In the genomic region with DNA sequence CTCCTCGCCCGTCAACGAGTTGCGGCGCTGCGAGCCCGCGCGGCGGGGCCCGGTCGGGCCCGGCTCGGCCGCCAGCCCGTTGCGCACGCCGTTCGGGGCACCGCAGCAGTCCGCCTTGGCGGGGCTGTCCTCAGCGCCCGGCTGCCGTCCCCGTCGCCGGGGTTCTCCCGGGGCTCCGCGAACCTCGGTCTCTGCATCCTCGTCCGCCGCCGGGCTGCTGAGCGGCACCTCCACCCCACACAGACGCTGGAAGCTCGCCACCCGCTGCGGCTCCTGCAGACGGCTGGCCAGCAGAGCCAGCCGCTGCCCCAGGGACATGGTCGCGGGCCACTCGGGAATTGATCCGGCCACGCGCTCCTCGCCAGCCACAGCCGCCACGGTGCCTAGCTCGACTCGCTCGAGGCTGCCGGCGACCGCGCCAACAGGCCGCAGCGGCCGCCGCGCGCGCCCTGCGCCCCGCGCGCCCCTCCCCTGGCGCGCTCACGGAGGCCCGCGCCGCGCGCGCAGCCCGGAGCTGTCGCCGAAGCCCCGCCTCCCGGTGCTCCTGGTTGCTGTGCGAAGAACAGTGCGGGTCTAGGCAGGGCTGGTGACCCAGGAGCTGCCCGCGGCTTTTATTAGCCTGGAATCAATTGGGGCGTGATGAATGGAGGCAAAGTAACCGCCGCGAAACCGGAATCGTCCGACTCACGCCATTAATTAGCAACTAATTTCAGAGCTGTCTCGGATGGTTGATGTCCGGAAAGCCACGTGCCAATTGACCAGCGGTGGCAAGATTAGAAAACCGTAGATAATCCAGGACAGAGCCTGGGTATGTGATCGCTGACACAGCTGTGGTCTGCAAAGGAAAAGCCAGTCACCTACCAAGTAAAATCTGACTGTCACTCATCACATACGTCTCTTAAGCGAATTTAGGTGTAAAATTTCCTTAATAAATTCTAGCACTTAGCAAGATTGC, we compare ENCODE assay signal across 8 mouse cellular contexts. TPM values are rescaled to one million over a fixed set of nuclear protein-coding genes. Genes with fewer than 3 reads are reported as not detected.
A peak's percentile ranks its signal among the peaks of the same experiment; 100 is the strongest.
DNase-seq lines count a peak whose midpoint lies in the region; ATAC-seq and TF ChIP-seq lines count a peak whose summit lies in the region.

Sgpp1 (minus strand) TSS at position 484 of the 955 bp plus-strand sequence.

- TF ChIP-seq POLR2A in MEL (IDR thresholded peaks at IDR 0.05; ENCODE audit: control insufficient read depth in 1 of 2, insufficient read depth in 1 of 2, low read depth in 1 of 2, low read length in 2 of 2, poor library complexity in 1 of 2) = peak; percentile 80 to 94
- TF ChIP-seq POLR2A in olfactory bulb, adult 2 months (IDR thresholded peaks at IDR 0.05; ENCODE audit: insufficient read depth, low read depth, low read length) = peak; percentile 88

- H3K27me3 ChIP-seq in MEL (ENCODE audit: control insufficient read depth in 1 of 2, insufficient read depth in 2 of 2, low read length in 2 of 2) = no peaks in the 10 kb centered on the region
- no peaks in the 10 kb centered on the region for H3K27me3 ChIP-seq in lung, embryonic 14.5 days (ENCODE audit: insufficient read depth, low read length)

- H3K9me3 ChIP-seq in MEL (replicated peaks; ENCODE audit: insufficient read depth, low read length) = no peaks in the 10 kb centered on the region
- H3K9me3 ChIP-seq in lung, embryonic 14.5 days (ENCODE audit: low read depth, low read length) = no peaks in the 10 kb centered on the region

- WGBS in lung, embryonic 14.5 days = under 1% methylated on average over 105 of the region's 105 CpGs
- under 1% methylated on average over 102 of the region's 105 CpGs for WGBS in olfactory bulb, adult 2 months

- peak within 1 kb of the TSS; percentile 97 for H3K9ac ChIP-seq in MEL (ENCODE audit: control insufficient read depth, low read depth, low read length, poor library complexity, severe bottlenecking)
- peak within 1 kb of the TSS; percentile 75 for H3K9ac ChIP-seq in lung, embryonic 14.5 days

- peak in 1 of 2 experiments; percentile 29; a peak in 1 of 4 replicates for TF ChIP-seq EP300 in MEL (IDR thresholded peaks at IDR 0.05; ENCODE audit: low read depth in 1 of 2, low read length in 2 of 2)

- H3K4me3 ChIP-seq in MEL (ENCODE audit: control insufficient read depth in 1 of 2, insufficient read depth in 1 of 2, low read depth in 2 of 2, low read length in 2 of 2) = peak within 1 kb of the TSS; percentile 91 to 99
- peak within 1 kb of the TSS; percentile 60 for H3K4me3 ChIP-seq in lung, embryonic 14.5 days (ENCODE audit: low read depth, low read length)
- H3K4me3 ChIP-seq in olfactory bulb, adult 2 months (ENCODE audit: insufficient read depth, low read depth, low read length) = peak within 1 kb of the TSS; percentile 68

- peaks cover 40% of the 10 kb centered on the region for H3K79me2 ChIP-seq in MEL (ENCODE audit: control insufficient read depth, insufficient read depth, low read length, poor library complexity)

- TF ChIP-seq CTCF in MEL (IDR thresholded peaks at IDR 0.05 in 2 of 3, conservative IDR thresholded peaks at IDR 0.05 in 1 of 3; ENCODE audit: control insufficient read depth in 1 of 3, insufficient read depth in 1 of 3, low read depth in 2 of 3, low read length in 3 of 3, poor library complexity in 1 of 3, severe bottlenecking in 1 of 3) = no peak
- TF ChIP-seq CTCF in lung, embryonic 14.5 days (IDR thresholded peaks at IDR 0.05; ENCODE audit: low read depth) = no peak
- TF ChIP-seq CTCF in olfactory bulb, adult 2 months (IDR thresholded peaks at IDR 0.05; ENCODE audit: insufficient read depth, low read depth, low read length) = no peak

- peaks cover 0 to 24% of the 10 kb centered on the region in 2 experiments; a peak in 2 of 4 replicates for H3K36me3 ChIP-seq in MEL (ENCODE audit: control insufficient read depth in 1 of 2, insufficient read depth in 2 of 2, low read length in 2 of 2)
- H3K36me3 ChIP-seq in lung, embryonic 14.5 days (ENCODE audit: insufficient read depth) = no peaks in the 10 kb centered on the region

- peak; percentile 91 for ATAC-seq in frontal cortex, adult (ENCODE audit: low TSS enrichment)
- peak; percentile 76 to 82 for ATAC-seq in hematopoietic stem cell, adult 5-6 weeks (replicated peaks in 1 of 2; ENCODE audit: insufficient read depth in 1 of 2, low FRiP score in 2 of 2, low TSS enrichment in 1 of 2, low read depth in 1 of 2, poor library complexity in 2 of 2, severe bottlenecking in 2 of 2)
- peak; percentile 94 for ATAC-seq in lung, embryonic 14.5 days (ENCODE audit: insufficient read depth)

- H3K4me2 ChIP-seq in lung, embryonic 14.5 days = peak within 1 kb of the TSS; percentile 98

- peak; percentile 88 for DNase-seq in MEL (ENCODE audit: low read depth, low spot score)
- DNase-seq in cerebellum, adult 9-10 months = peak; percentile 85
- peak; percentile 47 to 71 for DNase-seq in layer of hippocampus, adult 8-10 months (ENCODE audit: low spot score in 2 of 2)
- DNase-seq in lung, embryonic 14.5 days = peak; percentile 94
- DNase-seq in thymus, adult 18-20 months = peak; percentile 75 to 78

- no peak for TF ChIP-seq RAD21 in MEL (IDR thresholded peaks at IDR 0.05; ENCODE audit: low read depth, low read length)

- peak within 1 kb of the TSS; percentile 60 for H3K27ac ChIP-seq in MEL (ENCODE audit: control insufficient read depth, low read depth, low read length)
- H3K27ac ChIP-seq in lung, embryonic 14.5 days (ENCODE audit: low read depth) = peak within 1 kb of the TSS; percentile 39; the same call in 1 of the 2 replicates
- peak within 1 kb of the TSS; percentile 33 for H3K27ac ChIP-seq in olfactory bulb, adult 2 months (ENCODE audit: insufficient read depth, low read depth, low read length)

- peaks cover 11 to 14% of the 10 kb centered on the region in 2 experiments; a peak in 3 of 4 replicates for H3K4me1 ChIP-seq in MEL (ENCODE audit: control insufficient read depth in 1 of 2, insufficient read depth in 2 of 2, low read length in 2 of 2)
- peaks cover 6% of the 10 kb centered on the region; the same call in 1 of the 2 replicates for H3K4me1 ChIP-seq in lung, embryonic 14.5 days (ENCODE audit: insufficient read depth)
- no peaks in the 10 kb centered on the region; the same call in 1 of the 2 replicates for H3K4me1 ChIP-seq in olfactory bulb, adult 2 months (ENCODE audit: control insufficient read depth, insufficient read depth, low read length)

TF ChIP-seq in MEL, 35 proteins besides CTCF, POLR2A, EP300 and RAD21 (continues in another document):
- peak; percentile 59; the same call in 1 of the 2 replicates for TF ChIP-seq ZMIZ1 (IDR thresholded peaks at IDR 0.05; ENCODE audit: low read depth, low read length)
- TF ChIP-seq SMC3 (IDR thresholded peaks at IDR 0.05; ENCODE audit: low read depth, low read length) = no peak
- peak; percentile 90 for TF ChIP-seq MAX (IDR thresholded peaks at IDR 0.05; ENCODE audit: low read length)
- TF ChIP-seq MYB (IDR thresholded peaks at IDR 0.05; ENCODE audit: low read depth, low read length) = no peak
- TF ChIP-seq ETS1 (IDR thresholded peaks at IDR 0.05; ENCODE audit: low read depth, low read length) = 0 out of 2 replicates have a peak, but pooled peaks have one; percentile 26
- TF ChIP-seq TCF12 (IDR thresholded peaks at IDR 0.05; ENCODE audit: low read depth, low read length) = no peak
- TF ChIP-seq TBP (IDR thresholded peaks at IDR 0.05; ENCODE audit: low read depth, low read length) = peak; percentile 60; the same call in 1 of the 2 replicates
- TF ChIP-seq MYC (IDR thresholded peaks at IDR 0.05; ENCODE audit: low read depth, low read length) = peak; percentile 85
- TF ChIP-seq POLR2AphosphoS5 (IDR thresholded peaks at IDR 0.05; ENCODE audit: borderline replicate concordance, low read depth, low read length) = no peak
- TF ChIP-seq RCOR1 (IDR thresholded peaks at IDR 0.05; ENCODE audit: low read depth, low read length) = peak; percentile 9; the same call in 1 of the 2 replicates
- no peak for TF ChIP-seq ZKSCAN1 (IDR thresholded peaks at IDR 0.05; ENCODE audit: low read depth, low read length)
- TF ChIP-seq UBTF (IDR thresholded peaks at IDR 0.05; ENCODE audit: borderline replicate concordance, insufficient read depth, low read depth, low read length) = no peak
- no peak; the same call in 1 of the 2 replicates for TF ChIP-seq MAZ (IDR thresholded peaks at IDR 0.05; ENCODE audit: low read depth, low read length)
- TF ChIP-seq JUND (IDR thresholded peaks at IDR 0.05; ENCODE audit: low read depth, low read length) = no peak
- TF ChIP-seq HCFC1 (IDR thresholded peaks at IDR 0.05; ENCODE audit: low read depth, low read length) = peak; percentile 40
- no peak for TF ChIP-seq ZNF384 (IDR thresholded peaks at IDR 0.05; ENCODE audit: low read depth, low read length)
- TF ChIP-seq USF1 (IDR thresholded peaks at IDR 0.05; ENCODE audit: low read depth, low read length) = peak; percentile 57; the same call in 1 of the 2 replicates
- TF ChIP-seq USF2 (IDR thresholded peaks at IDR 0.05; ENCODE audit: borderline replicate concordance in 1 of 2, insufficient read depth in 1 of 2, low read depth in 1 of 2, low read length in 2 of 2) = no peak
- no peak for TF ChIP-seq MAFK (IDR thresholded peaks at IDR 0.05; ENCODE audit: borderline replicate concordance, low read depth, low read length)
- peak; percentile 59; the same call in 1 of the 2 replicates for TF ChIP-seq NRF1 (IDR thresholded peaks at IDR 0.05; ENCODE audit: insufficient read depth, low read depth, low read length, poor library complexity, severe bottlenecking)
- TF ChIP-seq TAL1 (IDR thresholded peaks at IDR 0.05; ENCODE audit: low read length) = no peak
- peak; percentile 89 for TF ChIP-seq NELFE (IDR thresholded peaks at IDR 0.05; ENCODE audit: low read depth, low read length)
- no peak for TF ChIP-seq ELF1 (IDR thresholded peaks at IDR 0.05; ENCODE audit: low read depth, low read length)
- TF ChIP-seq POLR2AphosphoS2 (IDR thresholded peaks at IDR 0.05; ENCODE audit: low read length) = peak; percentile 37; the same call in 1 of the 2 replicates
- TF ChIP-seq MEF2A (IDR thresholded peaks at IDR 0.05; ENCODE audit: extremely low read depth, insufficient replicate concordance, low read depth, low read length, poor library complexity, severe bottlenecking) = no peak
- peak; percentile 79 for TF ChIP-seq MXI1 (IDR thresholded peaks at IDR 0.05; ENCODE audit: low read depth, low read length)

RNA-seq across cellular contexts. Expression of gene Sgpp1, which starts in this region (rescaled TPM):
- total RNA-seq in MEL (2012; rRNA removed) = 22.7 and 25.7 TPM in 2 replicates
- polyA plus RNA-seq in MEL (2012; ENCODE audit: insufficient read depth in 1 of 2, insufficient read length in 2 of 2, low read depth in 1 of 2, low replicate concordance in 2 of 2, missing spikeins in 1 of 2) = 10 to 100 TPM in 1 of 2 experiments, not detected in 1; 28.8 TPM
- 36.1 and 49.3 TPM in 2 replicates for total RNA-seq in hematopoietic stem cell, adult 5-6 weeks (2017)
- total RNA-seq in layer of hippocampus, adult 8-10 months (2022) = 10 to 100 TPM; 29.4 to 34.4 (median 32.9) TPM
- 19.1 and 21.1 TPM in 2 replicates for polyA plus RNA-seq in lung, embryonic 14.5 days (2014; fragmentation: Nextera tagmentation; extraction: Ambion mirVana)
- polyA plus RNA-seq in olfactory bulb, adult 2 months (2012; ENCODE audit: insufficient read depth, insufficient read length, low replicate concordance, missing spikeins) = not detected in 2 replicates

Comparison
In these comparisons a context has a peak if more than half of its experiments do, and no peak if none do; other contexts are left out.
1. Peak in every context shown above with its lines: DNase-seq, ATAC-seq, H3K4me3 ChIP-seq and H3K27ac ChIP-seq.